15 mouse cellular contexts compared by ENCODE assay signal in the genomic region with DNA sequence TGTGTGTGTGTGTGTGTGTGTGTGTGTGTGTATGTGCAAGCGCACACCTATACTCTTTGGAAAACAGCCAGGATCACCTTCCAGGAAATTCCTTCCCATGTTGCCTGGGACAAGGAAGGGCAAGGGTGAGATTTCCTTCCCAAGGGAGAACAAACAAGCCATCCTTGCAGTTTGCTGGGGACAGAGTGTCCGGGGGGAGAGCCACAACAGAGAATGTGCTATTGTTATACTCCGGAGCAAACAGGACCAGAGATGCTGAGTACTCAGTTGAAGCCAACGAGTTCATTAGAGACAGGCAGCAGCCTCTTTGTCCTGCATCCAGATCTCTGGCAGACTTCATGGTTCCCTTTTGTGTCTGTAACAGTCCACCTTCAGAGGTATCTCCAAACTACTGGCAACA. TPM values are rescaled to one million over a fixed set of nuclear protein-coding genes. Genes with fewer than 3 reads are reported as not detected.
DNase-seq lines count a peak whose midpoint lies in the region; ATAC-seq and TF ChIP-seq lines count a peak whose summit lies in the region.
"Had no signal": no experiment of that assay in that cellular context is flagged by ENCODE, and none has a peak within 500 bp of the region (broad histone marks: within the 10 kb centered on the region; RNA-seq: fewer than 3 reads in every experiment).

No protein-coding gene starts in this region.

- H3K4me2 ChIP-seq in hindbrain, postnatal 0 days (ENCODE audit: low read depth, low read length): no peak overlapping the region
- no peak overlapping the region for H3K4me2 ChIP-seq in midbrain, postnatal 0 days (ENCODE audit: low read depth, low read length, poor library complexity, severe bottlenecking)
- H3K4me2 ChIP-seq: liver, embryonic 11.5 days had no signal

- H3K36me3 ChIP-seq in hindbrain, embryonic 10.5 days: no peaks in the 10 kb centered on the region
- H3K36me3 ChIP-seq in hindbrain, postnatal 0 days (ENCODE audit: insufficient read depth, low read length): no peaks in the 10 kb centered on the region
- no peaks in the 10 kb centered on the region for H3K36me3 ChIP-seq in midbrain, embryonic 10.5 days
- no peaks in the 10 kb centered on the region for H3K36me3 ChIP-seq in midbrain, postnatal 0 days (ENCODE audit: insufficient read depth, low read length)
- H3K36me3 ChIP-seq: forebrain, embryonic 15.5 days; hindbrain, embryonic 13.5 days; limb, embryonic 10.5 days; neural tube, embryonic 12.5 days had no signal

- H3K4me1 ChIP-seq in hindbrain, embryonic 10.5 days (replicated peaks): peaks cover 72% of the 10 kb centered on the region
- peaks cover 10% of the 10 kb centered on the region; the same call in 1 of the 2 replicates for H3K4me1 ChIP-seq in hindbrain, postnatal 0 days (ENCODE audit: insufficient read depth, low read length)
- peaks cover 65% of the 10 kb centered on the region for H3K4me1 ChIP-seq in midbrain, embryonic 10.5 days
- H3K4me1 ChIP-seq in midbrain, postnatal 0 days (ENCODE audit: insufficient read depth, low read length): peaks cover 12% of the 10 kb centered on the region; the same call in 1 of the 2 replicates

- TF ChIP-seq CTCF in gastrocnemius, adult 2 months (IDR thresholded peaks at IDR 0.05): no peak
- TF ChIP-seq CTCF in hindbrain, postnatal 0 days (IDR thresholded peaks at IDR 0.05; ENCODE audit: low read depth): no peak
- no peak for TF ChIP-seq CTCF in midbrain, postnatal 0 days (IDR thresholded peaks at IDR 0.05)

- DNase-seq in gastrocnemius, adult 2 months: no peak
- DNase-seq in gastrocnemius, postnatal 36 days: no peak
- no peak for DNase-seq in hindbrain, embryonic 10.5 days (ENCODE audit: low spot score)
- no peak for DNase-seq in hindbrain, postnatal 0 days (ENCODE audit: low spot score)
- DNase-seq in midbrain, embryonic 10.5 days (ENCODE audit: low spot score): no peak
- no peak for DNase-seq in midbrain, postnatal 0 days (ENCODE audit: low spot score)
- no peak for DNase-seq in cerebellum, postnatal 36 days

- peak overlapping the region; percentile 83 for H3K4me3 ChIP-seq in gastrocnemius, adult 2 months
- H3K4me3 ChIP-seq in hindbrain, embryonic 10.5 days: peak overlapping the region; percentile 29; the same call in 1 of the 2 replicates
- no peak overlapping the region for H3K4me3 ChIP-seq in hindbrain, postnatal 0 days (ENCODE audit: low read length)
- no peak overlapping the region for H3K4me3 ChIP-seq in midbrain, embryonic 10.5 days
- H3K4me3 ChIP-seq in midbrain, postnatal 0 days (ENCODE audit: low read depth, low read length): no peak overlapping the region
- H3K4me3 ChIP-seq: left cerebral cortex, adult 2 months; neural tube, embryonic 12.5 days had no signal

- H3K9me3 ChIP-seq in hindbrain, embryonic 10.5 days: no peaks in the 10 kb centered on the region
- no peaks in the 10 kb centered on the region for H3K9me3 ChIP-seq in hindbrain, postnatal 0 days (ENCODE audit: low read length)
- H3K9me3 ChIP-seq in midbrain, embryonic 10.5 days (replicated peaks): no peaks in the 10 kb centered on the region
- no peaks in the 10 kb centered on the region for H3K9me3 ChIP-seq in midbrain, postnatal 0 days (ENCODE audit: low read length)
- H3K9me3 ChIP-seq: forebrain, embryonic 15.5 days; hindbrain, embryonic 13.5 days; limb, embryonic 10.5 days; neural tube, embryonic 12.5 days had no signal

- H3K27me3 ChIP-seq in hindbrain, embryonic 10.5 days (ENCODE audit: insufficient read depth, poor library complexity, severe bottlenecking): peaks cover 92% of the 10 kb centered on the region
- H3K27me3 ChIP-seq in hindbrain, postnatal 0 days (ENCODE audit: insufficient read depth, low read length): peaks cover 15% of the 10 kb centered on the region
- peaks cover 95% of the 10 kb centered on the region for H3K27me3 ChIP-seq in midbrain, embryonic 10.5 days (ENCODE audit: low read depth, poor library complexity, severe bottlenecking)
- H3K27me3 ChIP-seq in midbrain, postnatal 0 days (ENCODE audit: insufficient read depth, low read length): peaks cover 26% of the 10 kb centered on the region
- H3K27me3 ChIP-seq: CH12.LX had no signal

- no peak for ATAC-seq in hindbrain, postnatal 0 days
- ATAC-seq in midbrain, postnatal 0 days (ENCODE audit: low FRiP score): no peak
- no peak for ATAC-seq in erythroid progenitor cell, adult 5-6 weeks (replicated peaks; ENCODE audit: low FRiP score, poor library complexity, severe bottlenecking)

- H3K9ac ChIP-seq in hindbrain, postnatal 0 days (replicated peaks; ENCODE audit: low read length): no peak overlapping the region
- H3K9ac ChIP-seq in midbrain, postnatal 0 days (replicated peaks; ENCODE audit: low read length, poor library complexity, severe bottlenecking): no peak overlapping the region
- H3K9ac ChIP-seq: forebrain, embryonic 15.5 days; hindbrain, embryonic 13.5 days; neural tube, embryonic 12.5 days had no signal

- intact Hi-C loops in gastrocnemius, adult 2 months (cut with DNase I): loop anchor here (5.0 to 10.0 kb wide), 2 partner anchors 109 to 316 kb away; no protein-coding TSS in a partner anchor
- intact Hi-C loops in gastrocnemius, postnatal 36 days (cut with DNase I): no loop called here

- 59% methylated on average over 4 of the region's 4 CpGs for WGBS in hindbrain, embryonic 10.5 days
- 48% methylated on average over 4 of the region's 4 CpGs for WGBS in hindbrain, postnatal 0 days
- WGBS in midbrain, embryonic 10.5 days: 74% methylated on average over 4 of the region's 4 CpGs
- 59% methylated on average over 4 of the region's 4 CpGs for WGBS in midbrain, postnatal 0 days

- peak overlapping the region; percentile 79 for H3K27ac ChIP-seq in gastrocnemius, adult 2 months
- H3K27ac ChIP-seq in hindbrain, embryonic 10.5 days: no peak overlapping the region; the same call in 1 of the 2 replicates
- H3K27ac ChIP-seq in hindbrain, postnatal 0 days: no peak overlapping the region
- peak overlapping the region; percentile 38; the same call in 1 of the 2 replicates for H3K27ac ChIP-seq in midbrain, embryonic 10.5 days (replicated peaks)
- no peak overlapping the region for H3K27ac ChIP-seq in midbrain, postnatal 0 days (ENCODE audit: low read depth, low read length)
- H3K27ac ChIP-seq: forebrain, embryonic 15.5 days; hindbrain, embryonic 13.5 days; left cerebral cortex, adult 2 months; limb, embryonic 10.5 days; neural tube, embryonic 12.5 days had no signal

RNA-seq across cellular contexts. Expression of a gene that starts 5.2 kb away (rescaled TPM):
- total RNA-seq in gastrocnemius, adult 2 months (2021): 1 to 10 TPM; 6.0 to 8.8 TPM
- 1 to 10 TPM; 4.6 to 4.8 TPM for total RNA-seq in gastrocnemius, postnatal 36 days (2021)
- polyA plus RNA-seq in hindbrain, embryonic 10.5 days (2016; fragmentation: Nextera tagmentation; extraction: Ambion mirVana): 4.8 and 5.1 TPM in 2 replicates
- 7.7 and 12.2 TPM in 2 replicates for total RNA-seq in hindbrain, postnatal 0 days (2014; rRNA removed)
- polyA plus RNA-seq in hindbrain, postnatal 0 days (2015; fragmentation: Nextera tagmentation; extraction: Ambion mirVana): 5.5 and 5.9 TPM in 2 replicates
- polyA plus RNA-seq in midbrain, embryonic 10.5 days (2016; fragmentation: Nextera tagmentation; extraction: Ambion mirVana): 3.8 and 4.1 TPM in 2 replicates
- 7.6 and 7.9 TPM in 2 replicates for total RNA-seq in midbrain, postnatal 0 days (2014; rRNA removed)
- polyA plus RNA-seq in midbrain, postnatal 0 days (2015; fragmentation: Nextera tagmentation; extraction: Ambion mirVana): 4.9 and 6.2 TPM in 2 replicates
- 2.1 and 7.6 TPM in 2 replicates for total RNA-seq in erythroid progenitor cell, adult 5-6 weeks (2015; ENCODE audit: low replicate concordance)
- 3.0 and 4.8 TPM in 2 replicates for total RNA-seq in erythroid progenitor cell, adult 5-6 weeks (2017; ENCODE audit: low replicate concordance)

RNA-seq across cellular contexts. Expression of a gene that starts 54.2 kb away (rescaled TPM):
- 10 to 100 TPM; 12.3 to 13.7 TPM for total RNA-seq in gastrocnemius, adult 2 months (2021)
- total RNA-seq in gastrocnemius, postnatal 36 days (2021): 10 to 100 TPM; 10.6 to 11.8 TPM
- 9.4 and 11.6 TPM in 2 replicates for polyA plus RNA-seq in hindbrain, embryonic 10.5 days (2016; fragmentation: Nextera tagmentation; extraction: Ambion mirVana)
- total RNA-seq in hindbrain, postnatal 0 days (2014; rRNA removed): 8.2 and 9.4 TPM in 2 replicates
- polyA plus RNA-seq in hindbrain, postnatal 0 days (2015; fragmentation: Nextera tagmentation; extraction: Ambion mirVana): 4.9 and 6.3 TPM in 2 replicates
- 8.0 and 8.5 TPM in 2 replicates for polyA plus RNA-seq in midbrain, embryonic 10.5 days (2016; fragmentation: Nextera tagmentation; extraction: Ambion mirVana)
- total RNA-seq in midbrain, postnatal 0 days (2014; rRNA removed): 7.8 and 9.2 TPM in 2 replicates
- polyA plus RNA-seq in midbrain, postnatal 0 days (2015; fragmentation: Nextera tagmentation; extraction: Ambion mirVana): 5.8 and 6.0 TPM in 2 replicates
- total RNA-seq in erythroid progenitor cell, adult 5-6 weeks (2015; ENCODE audit: low replicate concordance): 15.1 and 18.0 TPM in 2 replicates
- total RNA-seq in erythroid progenitor cell, adult 5-6 weeks (2017; ENCODE audit: low replicate concordance): 4.2 and 5.5 TPM in 2 replicates

Comparison
In these comparisons a context has a peak if more than half of its experiments do, and no peak if none do; other contexts are left out.
1. H3K27ac ChIP-seq: peak in gastrocnemius, adult 2 months (single experiment) and midbrain, embryonic 10.5 days (single experiment); none in hindbrain, embryonic 10.5 days (single experiment), hindbrain, postnatal 0 days (single experiment) and midbrain, postnatal 0 days (single experiment).
2. H3K4me3 ChIP-seq: peak in gastrocnemius, adult 2 months (single experiment) and hindbrain, embryonic 10.5 days (single experiment); none in hindbrain, postnatal 0 days (single experiment), midbrain, embryonic 10.5 days (single experiment) and midbrain, postnatal 0 days (single experiment).